Mouse (Mus musculus) layer of hippocampus, adult 2 months (tissue): ENCODE data around the gene Hmga1. TPM values are rescaled to one million over a fixed set of nuclear protein-coding genes. Genes with fewer than 3 reads are reported as not detected.

Experiments
- DNase-seq, 2 experiments: peaks; one replicate each; pipeline ENCODE4 v3.0.0; 2022; ENCODE audit warnings: low spot score in 2 of 2
- H3K27ac ChIP-seq: fragments of 200-600 bp; 2 replicates; pipeline ENCODE4 v1.8.1; 2022
- H3K4me3 ChIP-seq: fragments of 200-600 bp; 2 replicates; pipeline ENCODE4 v1.8.1; 2022; ENCODE audit warnings: mild to moderate bottlenecking
- CTCF ChIP-seq: fragments of 200-600 bp; conservative IDR thresholded peaks from 2 replicates; pipeline ENCODE4 v1.8.1; 2022; ENCODE audit warnings: antibody characterized with exemption, mild to moderate bottlenecking, moderate library complexity
- long read RNA-seq, 2 experiments: library from polyadenylated mRNA; stranded (forward); transcript quantifications; one replicate each; pipeline ENCODE4 v2.0.0; 2021; ENCODE audit warnings: borderline mapping rate in 2 of 2
- total RNA-seq, 2 experiments: library from RNA; stranded (reverse); gene quantifications; 2 replicates each; pipeline ENCODE4 v1.2.3; 2021

Gene Hmga1
- 10 to 100 TPM; 30.5 to 38.2 TPM for total RNA-seq
- long read RNA-seq, experiment 1, transcript Hmga1-216 (5 exons, 1,681 nt): major isoform, 9 of 37 reads
- long read RNA-seq, experiment 1, transcript Hmga1-213 (5 exons, 2,001 nt): minor isoform, 7 of 37 reads
- long read RNA-seq, experiment 1, transcript Hmga1-204 (5 exons, 1,898 nt): minor isoform, 5 of 37 reads
- long read RNA-seq, experiment 1, partial matches to known transcripts: 1 of 37 reads
- long read RNA-seq, experiment 1, other reads (novel, unspliced or antisense): 8 of 37 reads
- long read RNA-seq, experiment 2, transcript Hmga1-216 (5 exons, 1,681 nt): minor isoform, 12 of 53 reads
- long read RNA-seq, experiment 2, transcript Hmga1-205 (6 exons, 1,045 nt): minor isoform, 6 of 53 reads
- long read RNA-seq, experiment 2, transcript Hmga1-213 (5 exons, 2,001 nt): major isoform, 16 of 53 reads
- long read RNA-seq, experiment 2, partial matches to known transcripts: 0 of 53 reads
- long read RNA-seq, experiment 2, other reads (novel, unspliced or antisense): 8 of 53 reads

GRCm38 (mm10) chr17:27556315-27557011, at the start of gene Hmga1:
Gene Hmga1, plus strand, starts transcription at chr17:27556497.
- no peak for TF ChIP-seq CTCF
- DNase-seq: peak; percentile 55 to 81
- Histone ChIP-seq H3K27ac (peak within 1 kb of the TSS; percentile 93), H3K4me3 (peak within 1 kb of the TSS; percentile 93)

- no peak for DNase-seq
- no peak for TF ChIP-seq CTCF
- no peak overlapping the region for H3K4me3 ChIP-seq
- no peak overlapping the region for H3K27ac ChIP-seq
These were observed 49.3 kb upstream of the Hmga1 start for GRCm38 (mm10) chr17:27506871-27507590.

- DNase-seq: no peak
- TF ChIP-seq CTCF: no peak
- Histone ChIP-seq H3K27ac (no peak overlapping the region), H3K4me3 (no peak overlapping the region)
These were observed 48.7 kb upstream of the Hmga1 start for GRCm38 (mm10) chr17:27507591-27507945.

- Histone ChIP-seq H3K27ac (no peak overlapping the region), H3K4me3 (no peak overlapping the region)
- TF ChIP-seq CTCF: no peak
- DNase-seq: no peak
These were observed 48.3 kb upstream of the Hmga1 start for GRCm38 (mm10) chr17:27508002-27508401.

- H3K27ac ChIP-seq: no peak overlapping the region
- no peak overlapping the region for H3K4me3 ChIP-seq
- no peak for TF ChIP-seq CTCF
- DNase-seq: no peak
These were observed 47.8 kb upstream of the Hmga1 start for GRCm38 (mm10) chr17:27508513-27508912.

GRCm38 (mm10) chr17:27509056-27509455, 47.2 kb upstream of the Hmga1 start:
- no peak for DNase-seq
- TF ChIP-seq CTCF: no peak

GRCm38 (mm10) chr17:27510258-27511124, 45.8 kb upstream of the Hmga1 start:
- TF ChIP-seq CTCF: no peak
- DNase-seq: no peak
- no peak overlapping the region for H3K4me3 ChIP-seq
- H3K27ac ChIP-seq: no peak overlapping the region

More at GRCm38 (mm10) chr17:27509056-27509455, 47.2 kb upstream of the Hmga1 start:
- no peak overlapping the region for H3K27ac ChIP-seq
- H3K4me3 ChIP-seq: no peak overlapping the region

GRCm38 (mm10) chr17:27511125-27511735, 45.1 kb upstream of the Hmga1 start:
- DNase-seq: no peak
- no peak for TF ChIP-seq CTCF
- H3K27ac ChIP-seq: no peak overlapping the region
- H3K4me3 ChIP-seq: no peak overlapping the region; the same call in 1 of the 2 replicates

GRCm38 (mm10) chr17:27511865-27512618, 44.3 kb upstream of the Hmga1 start:
- no peak for DNase-seq
- Histone ChIP-seq H3K27ac (peak overlapping the region; percentile 20; the same call in 1 of the 2 replicates), H3K4me3 (peak overlapping the region; percentile 58)
- TF ChIP-seq CTCF: peak; percentile 14; the same call in 1 of the 2 replicates

- H3K27ac ChIP-seq: peak overlapping the region; percentile 20; the same call in 1 of the 2 replicates
- peak in 1 of 2 experiments; percentile 19 for DNase-seq
- peak overlapping the region; percentile 58 for H3K4me3 ChIP-seq
- no peak for TF ChIP-seq CTCF
These were observed 43.6 kb upstream of the Hmga1 start for GRCm38 (mm10) chr17:27512619-27513161.
